Mouse (Mus musculus): ENCODE results near the gene Nlk. TPM values are rescaled to one million over a fixed set of nuclear protein-coding genes. Genes with fewer than 3 reads are reported as not detected.
"Not testable (repeated sequence)": the region's sequence is repeated elsewhere in the genome, so short reads cannot be mapped to it uniquely, and the experiment has no call there.

Nlk gene
- polyA plus RNA-seq, 1 experiment = 4.3 TPM

- 39% methylated on average over 4 of the region's 4 CpGs for WGBS
- DNase-seq (ENCODE audit: low read depth, low spot score) = no peak
Observed at GRCm38 (mm10) chr11:78556070-78556469, 141.1 kb downstream of the Nlk start.

- WGBS = 37% methylated on average over 3 of the region's 3 CpGs
- DNase-seq (ENCODE audit: low read depth, low spot score) = no peak
Observed at GRCm38 (mm10) chr11:78555623-78556022, 141.6 kb downstream of the Nlk start.

- DNase-seq (ENCODE audit: low read depth, low spot score) = no peak
- WGBS = 30% methylated on average over 6 of the region's 6 CpGs
Observed at GRCm38 (mm10) chr11:78551059-78551398, 146.1 kb downstream of the Nlk start.

DNA sequence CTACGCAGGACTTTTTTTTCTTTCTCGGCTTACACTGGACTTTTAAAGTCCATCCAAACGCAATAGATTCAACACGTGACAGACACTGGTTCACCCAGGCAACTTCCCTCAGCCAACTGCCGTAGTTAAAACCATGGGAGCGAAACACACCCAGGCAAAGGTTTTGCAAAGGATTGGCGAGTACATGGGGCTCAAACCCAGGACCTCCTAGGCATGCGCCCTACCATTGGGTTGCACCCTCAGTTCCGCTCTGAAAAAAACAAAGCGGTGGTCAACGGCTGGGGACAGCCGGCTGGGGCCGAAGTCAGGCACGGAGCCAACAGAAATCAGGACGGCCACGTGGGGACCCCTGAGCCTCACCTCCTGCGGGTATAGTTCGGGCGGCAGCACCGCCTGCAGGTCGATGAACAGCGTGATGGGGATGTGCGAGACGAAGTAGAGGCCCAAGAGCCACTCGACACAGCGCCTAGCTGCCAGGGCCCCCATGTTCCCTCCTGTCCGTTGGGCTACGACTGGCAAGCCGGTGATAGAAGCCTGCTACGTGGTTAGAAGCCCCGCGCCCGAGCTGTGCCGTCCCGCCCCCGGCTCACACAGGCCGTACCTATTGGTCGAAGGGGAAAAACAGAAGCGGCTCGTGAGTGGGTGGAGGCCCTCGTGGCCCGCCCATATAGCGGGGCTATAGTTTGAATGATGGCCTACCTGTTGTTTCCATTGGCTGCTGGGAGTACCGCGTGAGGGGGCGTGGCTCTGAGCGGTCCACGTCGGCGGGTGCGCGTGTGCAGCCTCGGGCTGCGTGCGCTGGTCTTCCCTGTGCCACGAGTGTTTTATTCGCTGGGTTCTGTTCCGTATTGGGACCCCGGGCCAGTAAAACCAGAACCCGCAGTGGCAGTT, 146.8 kb downstream of the Nlk start, which contains the start of gene Tmem97:
TSS of gene Tmem97 (minus strand) at position 610 of the 891 bp plus-strand sequence.
- peak; percentile 74 for DNase-seq (ENCODE audit: low read depth, low spot score)
- under 1% methylated on average over 60 of the region's 60 CpGs for WGBS

- WGBS = 12% methylated on average over 5 of the region's 5 CpGs
- no peak for DNase-seq (ENCODE audit: low read depth, low spot score)
Observed at GRCm38 (mm10) chr11:78549491-78549987, 147.6 kb downstream of the Nlk start.

- 47% methylated on average over 2 of the region's 2 CpGs for WGBS
- DNase-seq (ENCODE audit: low read depth, low spot score) = no peak
Observed at GRCm38 (mm10) chr11:78547718-78548460, 149.3 kb downstream of the Nlk start.

GRCm38 (mm10) chr11:78545181-78545580, 152.0 kb downstream of the Nlk start:
- DNase-seq (ENCODE audit: low read depth, low spot score) = no peak
- 29% methylated on average over 8 of the region's 8 CpGs for WGBS

DNA sequence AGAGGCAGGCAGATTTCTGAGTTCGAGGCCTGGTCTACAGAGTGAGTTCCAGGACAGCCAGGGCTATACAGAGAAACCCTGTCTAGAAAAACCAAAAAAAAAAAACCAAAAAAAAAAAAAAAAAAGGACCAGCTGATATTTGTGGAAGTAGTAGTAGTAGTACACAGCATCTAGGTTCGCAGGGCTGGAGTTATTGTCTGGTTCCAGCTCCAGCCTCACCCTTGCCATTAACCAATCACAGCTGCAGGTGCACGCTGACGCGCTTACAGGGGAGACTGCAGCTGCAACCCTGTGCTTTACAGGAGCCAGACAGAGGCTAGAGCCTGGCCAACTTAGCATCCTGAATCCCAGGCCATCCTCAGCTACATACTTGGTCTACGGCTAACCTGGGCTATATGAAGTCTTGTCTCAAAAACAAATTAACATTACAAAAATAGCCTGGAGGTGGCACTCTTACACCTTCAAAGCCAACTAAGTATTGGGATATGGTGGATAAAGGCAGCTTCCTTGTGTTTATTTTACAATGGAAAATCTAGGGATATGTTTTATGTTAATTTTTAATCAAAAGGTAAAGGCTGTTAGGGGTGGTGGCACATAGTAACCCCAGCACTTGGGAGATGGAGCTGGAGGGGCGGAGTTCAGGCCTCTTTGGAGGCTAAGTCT, 152.6 kb downstream of the Nlk start:
- DNase-seq (ENCODE audit: low read depth, low spot score) = no peak
- 57% methylated on average over 7 of the region's 7 CpGs for WGBS

- 70% methylated on average over 3 of the region's 3 CpGs for WGBS
- no peak for DNase-seq (ENCODE audit: low read depth, low spot score)
Observed at GRCm38 (mm10) chr11:78540358-78540757, 156.8 kb downstream of the Nlk start.

DNA sequence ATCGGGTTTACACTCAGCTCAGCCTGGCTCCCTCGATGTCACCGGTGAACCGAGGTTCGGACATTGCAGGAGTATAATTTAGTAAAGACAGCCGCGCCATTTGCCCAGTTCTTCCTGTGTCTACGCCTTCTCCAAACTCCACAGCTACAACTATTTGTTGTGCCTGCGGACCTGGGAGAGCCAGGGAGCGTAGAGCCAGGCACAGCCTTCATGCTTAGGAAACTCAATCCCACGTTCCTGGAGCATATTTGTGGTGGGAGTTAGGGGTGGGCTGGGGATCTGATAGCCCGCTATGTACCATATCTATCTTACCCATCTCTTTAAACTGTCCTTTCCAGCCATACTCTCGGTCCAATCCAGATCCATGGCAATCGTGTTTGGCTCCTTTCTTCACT, 160.5 kb downstream of the Nlk start:
- 2% methylated on average over 14 of the region's 14 CpGs for WGBS
- no peak for DNase-seq (ENCODE audit: low read depth, low spot score)

DNA sequence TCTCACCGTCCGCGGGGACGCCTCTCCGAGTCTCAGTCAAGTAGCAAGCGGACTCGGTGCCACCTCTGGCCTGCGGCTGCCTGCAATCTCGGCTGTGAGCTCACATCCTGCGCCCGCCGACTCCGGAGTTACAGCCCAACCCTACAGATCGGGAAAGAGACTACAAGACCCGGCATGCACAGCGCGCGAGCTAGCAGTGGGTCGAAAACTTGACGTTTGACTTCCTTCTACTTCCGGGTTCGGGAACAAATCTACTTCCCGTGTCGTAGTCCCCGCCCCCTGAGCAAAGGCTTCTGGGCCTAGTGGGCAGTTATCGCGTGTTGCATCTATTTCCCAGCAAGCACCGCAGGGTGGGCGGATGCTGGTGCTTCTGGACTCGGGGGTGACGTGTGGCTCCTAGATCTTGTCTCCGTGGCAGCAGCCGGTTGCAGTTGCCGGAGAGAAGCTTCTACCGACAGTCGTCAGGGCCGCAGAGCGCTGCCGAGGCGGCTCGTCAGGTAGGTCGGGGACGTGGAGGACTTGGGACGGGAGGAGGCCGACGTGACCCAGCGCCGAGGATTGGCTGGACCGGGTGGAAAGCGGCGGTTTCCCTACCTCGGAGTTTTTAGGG, 161.0 kb downstream of the Nlk start, which contains the start of the genes Tnfaip1 and Ift20:
TSS of gene Tnfaip1 (minus strand) at position 253 of the 610 bp plus-strand sequence.
TSS of gene Ift20 (plus strand) at position 282 of the 610 bp plus-strand sequence.
- WGBS = under 1% methylated on average over 52 of the region's 52 CpGs
- DNase-seq (ENCODE audit: low read depth, low spot score) = peak; percentile 99

GRCm38 (mm10) chr11:78535376-78536079, 161.6 kb downstream of the Nlk start:
- WGBS = 2% methylated on average over 23 of the region's 23 CpGs

DNA sequence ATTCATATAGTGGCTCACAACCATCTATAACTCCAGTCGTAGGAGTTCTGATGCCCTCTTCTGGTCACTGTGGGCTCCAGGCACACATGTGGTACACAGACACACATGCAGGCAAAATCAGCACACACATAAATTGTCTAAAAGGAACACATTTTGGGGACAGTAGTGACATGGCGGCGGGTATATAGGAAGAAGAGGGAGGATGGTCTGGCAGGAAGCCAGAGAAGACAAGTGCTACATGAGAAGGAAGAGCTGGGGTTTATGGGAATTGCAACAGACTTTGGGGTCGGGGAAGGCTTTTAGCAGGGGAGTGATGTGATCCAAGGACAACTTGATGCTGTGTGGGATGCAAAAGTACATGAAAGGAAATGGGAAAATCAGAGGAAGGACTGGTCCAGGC, 162.7 kb downstream of the Nlk start:
- DNase-seq (ENCODE audit: low read depth, low spot score) = no peak
- WGBS = 71% methylated on average over 4 of the region's 4 CpGs

More at GRCm38 (mm10) chr11:78535376-78536079, 161.6 kb downstream of the Nlk start:
- DNase-seq (ENCODE audit: low read depth, low spot score) = peak; percentile 80

- not testable (repeated sequence) for DNase-seq (ENCODE audit: low read depth, low spot score)
- WGBS = 84% methylated on average over 10 of the region's 10 CpGs
Observed at GRCm38 (mm10) chr11:78531515-78531914, 165.7 kb downstream of the Nlk start.

DNA sequence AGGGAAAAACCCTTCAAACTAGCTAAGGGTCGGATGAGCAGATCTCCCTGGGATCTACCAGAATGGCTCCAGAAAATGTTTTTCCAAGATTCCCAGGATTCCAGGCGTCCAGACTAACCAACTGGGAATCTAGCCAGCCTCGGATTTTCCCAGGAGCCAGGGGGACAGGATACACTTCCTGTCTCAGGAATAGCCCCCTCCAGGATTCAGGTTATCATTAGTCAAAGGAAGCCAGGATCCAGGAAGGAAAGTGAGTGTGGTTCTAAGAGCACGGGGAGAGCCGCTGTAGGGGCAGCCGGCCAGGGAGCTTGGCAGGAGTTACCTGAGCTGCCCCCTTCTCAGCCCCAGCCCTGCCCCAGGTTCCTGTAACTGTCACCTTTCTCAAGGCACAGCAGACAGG, 166.1 kb downstream of the Nlk start:
- no peak for DNase-seq (ENCODE audit: low read depth, low spot score)
- 65% methylated on average over 6 of the region's 6 CpGs for WGBS

DNA sequence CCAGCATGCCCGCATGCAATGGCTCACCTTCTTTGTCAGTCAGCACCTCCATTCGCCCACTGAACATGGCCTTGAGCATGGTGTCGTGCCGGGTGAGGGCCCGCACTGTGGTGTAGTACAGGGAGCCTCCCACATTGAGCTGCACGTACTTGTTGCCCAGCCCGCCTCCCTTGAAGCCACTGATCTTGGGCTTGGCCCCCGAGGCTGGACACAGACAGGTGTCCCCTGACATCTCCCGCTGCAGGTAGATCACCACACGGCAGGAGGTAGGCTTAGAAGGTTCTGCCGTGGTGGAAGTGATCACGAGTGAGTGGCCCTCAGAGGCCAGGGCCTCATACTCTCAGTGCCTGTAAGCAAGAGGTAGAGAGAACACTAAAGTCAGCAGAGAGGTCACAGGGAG, 167.2 kb downstream of the Nlk start:
- 90% methylated on average over 12 of the region's 12 CpGs for WGBS
- no peak for DNase-seq (ENCODE audit: low read depth, low spot score)

- DNase-seq (ENCODE audit: low read depth, low spot score) = no peak
- 88% methylated on average over 9 of the region's 9 CpGs for WGBS
Observed at GRCm38 (mm10) chr11:78528714-78529113, 168.5 kb downstream of the Nlk start.

GRCm38 (mm10) chr11:78524838-78525237, 172.3 kb downstream of the Nlk start:
- 84% methylated on average over 2 of the region's 2 CpGs for WGBS
- DNase-seq (ENCODE audit: low read depth, low spot score) = no peak
